Mouse (Mus musculus) bone marrow, adult 2 months (tissue): ENCODE results near the gene Cbx7. TPM values are rescaled to one million over a fixed set of nuclear protein-coding genes. Genes with fewer than 3 reads are reported as not detected.

Experiments used
- H3K27ac ChIP-seq: fragments of 200-500 bp; 2 replicates; pipeline ENCODE4 v1.5.1; 2012; ENCODE audit warnings: low read depth, mild to moderate bottlenecking, control low read depth, inconsistent platforms, low read length; ENCODE audit not compliant: control insufficient read depth, poor library complexity, insufficient read depth
- H3K4me1 ChIP-seq: fragments of 200-500 bp; 2 replicates; pipeline ENCODE4 v1.6.1; 2011; ENCODE audit warnings: low read length; ENCODE audit not compliant: control insufficient read depth, insufficient read depth
- H3K4me3 ChIP-seq: fragments of 200-500 bp; replicated peaks from 2 replicates; pipeline ENCODE3; 2011; ENCODE audit warnings: mild to moderate bottlenecking, low read depth, low read length, control low read depth; ENCODE audit not compliant: control insufficient read depth
- CTCF ChIP-seq: fragments of 200-500 bp; IDR thresholded peaks from 2 replicates; pipeline ENCODE4 v1.5.1; 2011; ENCODE audit warnings: low read length, control low read depth; ENCODE audit not compliant: control insufficient read depth, insufficient read depth
- POLR2A ChIP-seq: fragments of 200-500 bp; IDR thresholded peaks from 2 replicates; pipeline ENCODE4 v1.6.1; 2011; ENCODE audit warnings: low read depth, mild to moderate bottlenecking, control low read depth, low read length, borderline replicate concordance; ENCODE audit not compliant: control insufficient read depth
- whole genome bisulfite sequencing: fragments of 180-500 bp; shearing (Covaris S2); methylation state at CpG from one replicate; pipeline ENCODE4 v1.1.7; 2018; 5-methylcytosine and 5-hydroxymethylcytosine counted together
- polyA plus RNA-seq: library from polyadenylated mRNA; stranded (reverse); fragments of >200 nt; gene quantifications from 2 replicates; pipeline ENCODE4 v1.2.4, GENCODE M21; 2011; ENCODE audit warnings: low replicate concordance; ENCODE audit not compliant: missing spikeins, insufficient read depth, insufficient read length

Cbx7 gene
- polyA plus RNA-seq, 1 experiment, result 22.5 TPM

- H3K4me1 ChIP-seq, result no peaks in the 10 kb centered on the region; the same call in 1 of the 2 replicates
- no peak overlapping the region for H3K27ac ChIP-seq
- no peak overlapping the region for H3K4me3 ChIP-seq
- 89% methylated on average over 3 of the region's 3 CpGs for WGBS
- TF ChIP-seq POLR2A, result no peak
- no peak for TF ChIP-seq CTCF
Measured at GRCm38 (mm10) chr15:79929734-79930133, 41.2 kb downstream of the Cbx7 start.

- Histone ChIP-seq H3K4me1 (no peaks in the 10 kb centered on the region; the same call in 1 of the 2 replicates), H3K4me3 (no peak overlapping the region), H3K27ac (peak overlapping the region; percentile 94)
- no peak for TF ChIP-seq CTCF
- TF ChIP-seq POLR2A, result no peak
- 61% methylated on average over 2 of the region's 2 CpGs for WGBS
Measured at GRCm38 (mm10) chr15:79928736-79929135, 42.2 kb downstream of the Cbx7 start.

GRCm38 (mm10) chr15:79928316-79928715 lies 42.6 kb downstream of the Cbx7 start:
- H3K4me3 ChIP-seq, result peak overlapping the region; percentile 7
- H3K4me1 ChIP-seq, result no peaks in the 10 kb centered on the region; the same call in 1 of the 2 replicates
- WGBS, result 86% methylated on average over 3 of the region's 3 CpGs
- H3K27ac ChIP-seq, result peak overlapping the region; percentile 94
- no peak for TF ChIP-seq POLR2A
- TF ChIP-seq CTCF, result no peak

- H3K27ac ChIP-seq, result peak overlapping the region; percentile 94
- WGBS, result under 1% methylated on average over 29 of the region's 29 CpGs
- TF ChIP-seq POLR2A (peak; percentile 97; the same call in 1 of the 2 replicates), CTCF (no peak)
- no peaks in the 10 kb centered on the region; the same call in 1 of the 2 replicates for H3K4me1 ChIP-seq
- peak overlapping the region; percentile 67 for H3K4me3 ChIP-seq
Measured at GRCm38 (mm10) chr15:79927637-79928122, 43.2 kb downstream of the Cbx7 start.

- WGBS, result 72% methylated on average over 11 of the region's 11 CpGs
- no peaks in the 10 kb centered on the region; the same call in 1 of the 2 replicates for H3K4me1 ChIP-seq
- TF ChIP-seq POLR2A, result no peak
- TF ChIP-seq CTCF, result no peak
- peak overlapping the region; percentile 67 for H3K4me3 ChIP-seq
- peak overlapping the region; percentile 94 for H3K27ac ChIP-seq
Measured at GRCm38 (mm10) chr15:79926856-79927416, 44.0 kb downstream of the Cbx7 start.

GRCm38 (mm10) chr15:79919787-79920186 lies 51.1 kb downstream of the Cbx7 start:
- H3K4me3 ChIP-seq, result no peak overlapping the region
- H3K4me1 ChIP-seq, result no peaks in the 10 kb centered on the region
- TF ChIP-seq POLR2A (no peak), CTCF (no peak)
- WGBS, result 47% methylated on average over 2 of the region's 2 CpGs
- no peak overlapping the region for H3K27ac ChIP-seq

- whole genome bisulfite sequencing, result 91% methylated on average over 16 of the region's 16 CpGs
Measured at GRCm38 (mm10) chr15:79918485-79918884, 52.4 kb downstream of the Cbx7 start.

GRCm38 (mm10) chr15:79917111-79917720 lies 53.7 kb downstream of the Cbx7 start:
- no peak overlapping the region for H3K4me3 ChIP-seq
- no peaks in the 10 kb centered on the region for H3K4me1 ChIP-seq
- TF ChIP-seq CTCF (no peak), POLR2A (no peak)
- no peak overlapping the region; the same call in 1 of the 2 replicates for H3K27ac ChIP-seq
- 85% methylated on average over 14 of the region's 14 CpGs for WGBS

More at GRCm38 (mm10) chr15:79918485-79918884, 52.4 kb downstream of the Cbx7 start:
- TF ChIP-seq POLR2A (no peak), CTCF (no peak)
- Histone ChIP-seq H3K4me1 (no peaks in the 10 kb centered on the region), H3K4me3 (no peak overlapping the region), H3K27ac (no peak overlapping the region)
